Mouse (Mus musculus): ENCODE results near the gene Krtap6-1. TPM values are rescaled to one million over a fixed set of nuclear protein-coding genes. Genes with fewer than 3 reads are reported as not detected.

Krtap6-1 gene
- polyA plus RNA-seq (2014; fragmentation: Illumina TruSeq; extraction: RNeasy Lipid Tissue Mini Kit (QIAGEN cat#74804); ENCODE audit: low read depth, low replicate concordance), result not detected

DNA sequence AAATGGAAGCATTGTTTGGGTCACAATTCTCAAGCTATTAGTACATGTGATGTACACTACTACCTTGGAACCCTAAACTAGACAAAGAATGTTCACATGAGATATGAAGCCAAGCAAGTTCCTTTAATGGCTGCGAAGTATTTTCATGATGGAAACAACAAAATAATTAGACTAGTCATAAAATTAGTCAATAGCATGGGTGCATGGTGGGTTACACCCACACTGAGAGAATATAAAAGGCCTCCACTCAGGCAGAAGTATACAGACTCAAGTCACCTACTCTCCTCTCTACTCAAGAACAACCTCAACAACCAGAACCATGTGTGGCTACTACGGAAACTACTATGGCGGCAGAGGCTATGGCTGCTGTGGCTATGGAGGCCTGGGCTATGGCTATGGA is at the start of gene Krtap6-1:
Gene Krtap6-1, plus strand, starts transcription at position 301 of the 400 bp plus-strand sequence.

GRCm38 (mm10) chr16:89010659-89011058 is 20.8 kb upstream of the Krtap6-1 start, which contains the start of gene Krtap22-2:
Krtap22-2 (minus strand) TSS chr16:89010759.

DNA sequence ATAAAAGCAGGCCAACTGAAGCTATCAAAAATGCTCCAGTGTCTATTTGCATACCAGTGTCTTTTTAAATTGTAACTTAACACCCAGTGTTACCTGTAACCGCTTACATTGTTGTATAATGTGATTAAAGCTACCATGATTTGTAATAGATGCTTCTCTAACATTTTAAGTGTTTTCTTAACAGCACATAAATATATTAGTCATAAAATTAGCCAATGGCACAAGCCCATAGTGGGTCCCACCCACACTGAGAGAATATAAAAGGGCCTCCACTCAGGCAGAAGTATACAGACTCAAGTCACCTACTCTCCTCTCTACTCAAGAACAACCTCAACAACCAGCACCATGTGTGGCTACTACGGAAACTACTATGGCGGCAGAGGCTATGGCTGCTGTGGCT is 16.5 kb upstream of the Krtap6-1 start, which contains the start of gene Gm10229:
Gene Gm10229, plus strand, starts transcription at position 301 of the 400 bp plus-strand sequence.

GRCm38 (mm10) chr16:89041372-89041771 is 9.9 kb downstream of the Krtap6-1 start, which contains the start of gene Gm10228:
Gm10228 (minus strand) TSS chr16:89041472.

DNA sequence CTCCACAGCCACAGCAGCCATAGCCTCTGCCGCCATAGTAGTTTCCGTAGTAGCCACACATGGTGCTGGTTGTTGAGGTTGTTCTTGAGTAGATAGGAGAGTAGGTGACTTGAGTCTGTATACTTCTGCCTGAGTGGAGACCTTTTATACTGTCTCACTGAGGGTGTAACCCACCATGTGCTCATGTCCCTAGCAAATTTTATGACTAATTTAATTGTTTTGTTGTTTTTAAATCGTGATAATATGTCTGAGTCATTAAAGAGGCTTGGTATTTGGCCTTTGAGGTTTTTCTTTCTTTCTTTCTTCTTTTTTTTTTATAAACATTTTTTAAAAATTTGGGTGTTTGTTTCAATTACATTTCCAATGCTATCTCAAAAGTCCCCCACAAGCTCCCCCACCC is 16.3 kb downstream of the Krtap6-1 start, which contains the start of gene Krtap6-5:
Gene Krtap6-5, minus strand, starts transcription at position 101 of the 400 bp plus-strand sequence.

GRCm38 (mm10) chr16:89063902-89064301 is 32.4 kb downstream of the Krtap6-1 start, which contains the start of gene 1110025L11Rik:
1110025L11Rik (minus strand) TSS chr16:89064002.

Other genes with a start within 250 kb of the Krtap6-1 start
- gene Gm20741, start 219.5 kb upstream of the Krtap6-1 start, polyA plus RNA-seq (2014; fragmentation: Illumina TruSeq; extraction: RNeasy Lipid Tissue Mini Kit (QIAGEN cat#74804); ENCODE audit: low read depth, low replicate concordance), result not detected
- not detected for gene Krtap15, start 211.5 kb upstream of the Krtap6-1 start, polyA plus RNA-seq (2014; fragmentation: Illumina TruSeq; extraction: RNeasy Lipid Tissue Mini Kit (QIAGEN cat#74804); ENCODE audit: low read depth, low replicate concordance)
- gene Krtap14, start 205.6 kb upstream of the Krtap6-1 start, polyA plus RNA-seq (2014; fragmentation: Illumina TruSeq; extraction: RNeasy Lipid Tissue Mini Kit (QIAGEN cat#74804); ENCODE audit: low read depth, low replicate concordance), result not detected
- not detected for gene Krtap19-1, start 162.3 kb upstream of the Krtap6-1 start, polyA plus RNA-seq (2014; fragmentation: Illumina TruSeq; extraction: RNeasy Lipid Tissue Mini Kit (QIAGEN cat#74804); ENCODE audit: low read depth, low replicate concordance)
- not detected for gene Krtap19-2, start 157.4 kb upstream of the Krtap6-1 start, polyA plus RNA-seq (2014; fragmentation: Illumina TruSeq; extraction: RNeasy Lipid Tissue Mini Kit (QIAGEN cat#74804); ENCODE audit: low read depth, low replicate concordance)
- not detected for gene Krtap19-3, start 153.7 kb upstream of the Krtap6-1 start, polyA plus RNA-seq (2014; fragmentation: Illumina TruSeq; extraction: RNeasy Lipid Tissue Mini Kit (QIAGEN cat#74804); ENCODE audit: low read depth, low replicate concordance)
- not detected for gene Krtap19-4, start 146.6 kb upstream of the Krtap6-1 start, polyA plus RNA-seq (2014; fragmentation: Illumina TruSeq; extraction: RNeasy Lipid Tissue Mini Kit (QIAGEN cat#74804); ENCODE audit: low read depth, low replicate concordance)
- gene Krtap19-5, start 135.2 kb upstream of the Krtap6-1 start, polyA plus RNA-seq (2014; fragmentation: Illumina TruSeq; extraction: RNeasy Lipid Tissue Mini Kit (QIAGEN cat#74804); ENCODE audit: low read depth, low replicate concordance), result not detected
- not detected for gene Krtap19-9b, start 99.4 kb upstream of the Krtap6-1 start, polyA plus RNA-seq (2014; fragmentation: Illumina TruSeq; extraction: RNeasy Lipid Tissue Mini Kit (QIAGEN cat#74804); ENCODE audit: low read depth, low replicate concordance)
- not detected for gene Krtap16-3, start 68.8 kb upstream of the Krtap6-1 start, polyA plus RNA-seq (2014; fragmentation: Illumina TruSeq; extraction: RNeasy Lipid Tissue Mini Kit (QIAGEN cat#74804); ENCODE audit: low read depth, low replicate concordance)
- gene Krtap22-2, start 20.9 kb upstream of the Krtap6-1 start, polyA plus RNA-seq (2014; fragmentation: Illumina TruSeq; extraction: RNeasy Lipid Tissue Mini Kit (QIAGEN cat#74804); ENCODE audit: low read depth, low replicate concordance), result not detected
- gene Gm10229, start 16.4 kb upstream of the Krtap6-1 start, polyA plus RNA-seq (2014; fragmentation: Illumina TruSeq; extraction: RNeasy Lipid Tissue Mini Kit (QIAGEN cat#74804); ENCODE audit: low read depth, low replicate concordance), result not detected
- not detected for gene Gm10228, start 9.8 kb downstream of the Krtap6-1 start, polyA plus RNA-seq (2014; fragmentation: Illumina TruSeq; extraction: RNeasy Lipid Tissue Mini Kit (QIAGEN cat#74804); ENCODE audit: low read depth, low replicate concordance)
- not detected for gene Krtap6-5, start 16.2 kb downstream of the Krtap6-1 start, polyA plus RNA-seq (2014; fragmentation: Illumina TruSeq; extraction: RNeasy Lipid Tissue Mini Kit (QIAGEN cat#74804); ENCODE audit: low read depth, low replicate concordance)
- not detected for gene 1110025L11Rik, start 32.3 kb downstream of the Krtap6-1 start, polyA plus RNA-seq (2014; fragmentation: Illumina TruSeq; extraction: RNeasy Lipid Tissue Mini Kit (QIAGEN cat#74804); ENCODE audit: low read depth, low replicate concordance)
- not detected for gene Krtap6-3, start 52.3 kb downstream of the Krtap6-1 start, polyA plus RNA-seq (2014; fragmentation: Illumina TruSeq; extraction: RNeasy Lipid Tissue Mini Kit (QIAGEN cat#74804); ENCODE audit: low read depth, low replicate concordance)
- not detected for gene Gm6358, start 109.2 kb downstream of the Krtap6-1 start, polyA plus RNA-seq (2014; fragmentation: Illumina TruSeq; extraction: RNeasy Lipid Tissue Mini Kit (QIAGEN cat#74804); ENCODE audit: low read depth, low replicate concordance)
- not detected for gene Gm10061, start 119.4 kb downstream of the Krtap6-1 start, polyA plus RNA-seq (2014; fragmentation: Illumina TruSeq; extraction: RNeasy Lipid Tissue Mini Kit (QIAGEN cat#74804); ENCODE audit: low read depth, low replicate concordance)
- not detected for gene Gm9789, start 126.3 kb downstream of the Krtap6-1 start, polyA plus RNA-seq (2014; fragmentation: Illumina TruSeq; extraction: RNeasy Lipid Tissue Mini Kit (QIAGEN cat#74804); ENCODE audit: low read depth, low replicate concordance)
- not detected for gene Gm7735, start 137.8 kb downstream of the Krtap6-1 start, polyA plus RNA-seq (2014; fragmentation: Illumina TruSeq; extraction: RNeasy Lipid Tissue Mini Kit (QIAGEN cat#74804); ENCODE audit: low read depth, low replicate concordance)
- not detected for gene 1110057P08Rik, start 143.0 kb downstream of the Krtap6-1 start, polyA plus RNA-seq (2014; fragmentation: Illumina TruSeq; extraction: RNeasy Lipid Tissue Mini Kit (QIAGEN cat#74804); ENCODE audit: low read depth, low replicate concordance)
- gene Krtap20-2, start 174.2 kb downstream of the Krtap6-1 start, polyA plus RNA-seq (2014; fragmentation: Illumina TruSeq; extraction: RNeasy Lipid Tissue Mini Kit (QIAGEN cat#74804); ENCODE audit: low read depth, low replicate concordance), result not detected